Mouse (Mus musculus) liver, embryonic 11.5 days (tissue): Measurements from ENCODE around the gene Rest. TPM values are rescaled to one million over a fixed set of nuclear protein-coding genes. Genes with fewer than 3 reads are reported as not detected.

Experiments
- ATAC-seq: fragments of 200-750 bp; cut with Nextera tagmentation; replicated peaks from 2 replicates; pipeline ENCODE4 v1.8.0; 2017; ENCODE audit warnings: moderate number of reproducible peaks, mild to moderate bottlenecking, moderate TSS enrichment, moderate library complexity; ENCODE audit not compliant: low FRiP score
- DNase-seq: peaks from one replicate; pipeline ENCODE4 v3.0.0-alpha.2; 2017; ENCODE audit warnings: low spot score
- H3K27ac ChIP-seq: fragments of 300-500 bp; sonication (generic); 2 replicates; pipeline ENCODE4 v1.5.1; 2014; ENCODE audit warnings: mild to moderate bottlenecking, low read depth, low read length, control low read depth
- H3K27me3 ChIP-seq: fragments of 300-500 bp; sonication (generic); replicated peaks from 2 replicates; pipeline ENCODE4 v1.6.1; 2014; ENCODE audit warnings: low read length, mixed read lengths; ENCODE audit not compliant: control insufficient read depth, insufficient read depth
- H3K36me3 ChIP-seq: fragments of 300-500 bp; sonication (generic); 2 replicates; pipeline ENCODE4 v1.6.1; 2014; ENCODE audit warnings: mild to moderate bottlenecking, low read length, moderate library complexity, mixed read lengths; ENCODE audit not compliant: control insufficient read depth, insufficient read depth
- H3K4me1 ChIP-seq: fragments of 300-500 bp; sonication (generic); replicated peaks from 2 replicates; pipeline ENCODE4 v1.6.1; 2014; ENCODE audit warnings: low read length, mixed read lengths; ENCODE audit not compliant: control insufficient read depth, insufficient read depth
- H3K4me2 ChIP-seq: fragments of 300-500 bp; sonication (generic); 2 replicates; pipeline ENCODE4 v1.6.1; 2014; ENCODE audit warnings: mild to moderate bottlenecking, control low read depth, moderate library complexity
- H3K4me3 ChIP-seq: fragments of 300-500 bp; sonication (generic); 2 replicates; pipeline ENCODE4 v1.5.1; 2014; ENCODE audit warnings: low read depth, low read length, control low read depth
- H3K9ac ChIP-seq: fragments of 300-500 bp; sonication (generic); 2 replicates; pipeline ENCODE4 v1.6.1; 2014; ENCODE audit warnings: low read depth, low read length, control low read depth
- H3K9me3 ChIP-seq: fragments of 300-500 bp; sonication (generic); 2 replicates; pipeline ENCODE4 v1.6.1; 2016; ENCODE audit warnings: low read length, inconsistent platforms, mixed read lengths; ENCODE audit not compliant: control insufficient read depth
- WGBS: fragments of 180-500 bp; shearing (Covaris S2); extraction: QIAGEN DNeasy Blood & Tissue Kit; methylation state at CpG from one replicate; pipeline ENCODE4 v1.1.7; 2014; 5-methylcytosine and 5-hydroxymethylcytosine counted together
- polyA plus RNA-seq: library from polyadenylated mRNA; unstranded; fragments of >200 nt; fragmentation: Nextera tagmentation; extraction: Ambion mirVana; gene quantifications from 2 replicates; pipeline ENCODE4 v1.2.1, GENCODE M21; 2014

Rest gene
- polyA plus RNA-seq, 1 experiment from 2014 or later = 22.7 TPM

DNA sequence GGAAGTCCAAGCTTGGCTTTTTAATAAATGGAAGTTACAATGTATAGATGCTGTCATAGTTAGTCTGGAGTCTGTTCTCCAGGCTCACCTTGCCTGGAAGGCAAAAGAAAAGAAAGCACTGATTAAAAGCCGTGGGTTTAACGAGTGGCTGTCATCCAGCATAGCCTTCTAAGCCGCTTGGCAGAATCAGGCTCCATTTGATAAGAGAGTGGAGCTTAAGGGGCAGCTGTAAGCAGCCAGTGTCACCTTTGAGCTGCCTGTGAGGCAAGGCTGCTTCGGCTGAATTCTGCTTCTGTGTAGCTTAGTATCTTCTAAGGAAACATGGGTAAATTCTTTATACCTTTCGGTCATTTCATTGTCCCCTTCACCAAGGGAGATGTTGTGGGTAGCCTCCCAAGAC, 21.6 kb downstream of the Rest start:
- H3K27me3 ChIP-seq = no peaks in the 10 kb centered on the region
- 75% methylated on average over 5 of the region's 5 CpGs for WGBS
- no peak for ATAC-seq
- no peak for DNase-seq
- H3K4me1 ChIP-seq = no peaks in the 10 kb centered on the region
- H3K9me3 ChIP-seq = no peaks in the 10 kb centered on the region
- H3K4me3 ChIP-seq = no peak overlapping the region
- no peak overlapping the region for H3K4me2 ChIP-seq
- no peak overlapping the region for H3K27ac ChIP-seq
- H3K9ac ChIP-seq = no peak overlapping the region
- H3K36me3 ChIP-seq = peaks cover 31% of the 10 kb centered on the region

DNA sequence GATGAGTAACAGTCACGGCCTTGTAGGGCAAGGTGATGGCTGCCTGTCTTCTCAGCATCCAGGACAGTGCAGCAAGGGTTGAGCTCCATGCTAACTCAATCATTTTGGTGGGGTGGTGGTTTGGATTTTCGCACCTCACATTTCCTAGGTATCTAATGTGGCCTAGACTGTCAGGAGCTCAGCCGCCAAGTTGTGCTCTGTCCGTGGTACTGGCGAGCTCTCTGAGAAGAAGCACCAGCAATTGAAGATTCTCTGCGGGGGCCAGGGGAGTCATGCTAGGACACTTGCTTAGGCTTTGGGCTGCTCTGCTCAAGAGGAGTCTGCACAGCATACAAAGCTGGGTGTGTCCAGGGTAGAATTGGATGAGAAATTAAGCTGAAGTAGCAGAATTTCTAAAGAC, 22.6 kb downstream of the Rest start:
- peaks cover 28% of the 10 kb centered on the region; the same call in 1 of the 2 replicates for H3K36me3 ChIP-seq
- DNase-seq (no peak), ATAC-seq (no peak)
- no peaks in the 10 kb centered on the region for H3K27me3 ChIP-seq
- no peak overlapping the region for H3K9ac ChIP-seq
- no peak overlapping the region for H3K4me3 ChIP-seq
- H3K4me1 ChIP-seq = no peaks in the 10 kb centered on the region
- 86% methylated on average over 6 of the region's 6 CpGs for WGBS
- no peak overlapping the region for H3K4me2 ChIP-seq
- no peak overlapping the region for H3K27ac ChIP-seq
- H3K9me3 ChIP-seq = no peaks in the 10 kb centered on the region

DNA sequence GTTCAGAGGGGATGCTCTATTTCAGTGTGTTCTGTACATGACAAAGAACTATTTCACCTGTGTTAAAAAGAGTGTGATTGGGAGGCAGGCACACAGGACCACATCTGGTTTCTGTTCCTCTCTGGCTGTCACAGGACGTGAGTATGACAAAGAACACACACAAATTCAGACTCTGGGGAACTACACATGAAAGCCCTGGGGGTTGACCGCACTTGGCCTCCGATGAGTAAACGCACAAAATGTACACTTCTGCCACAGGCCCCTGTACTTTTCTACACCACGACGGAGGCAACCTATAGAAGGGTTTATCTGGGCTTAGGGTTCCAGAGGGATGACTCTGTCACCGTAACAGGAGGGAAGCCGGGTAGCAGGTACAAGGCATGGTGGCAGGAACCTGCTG, 24.4 kb downstream of the Rest start:
- Histone ChIP-seq H3K27ac (no peak overlapping the region), H3K4me3 (no peak overlapping the region), H3K9ac (no peak overlapping the region), H3K36me3 (peaks cover 35% of the 10 kb centered on the region), H3K27me3 (no peaks in the 10 kb centered on the region), H3K4me2 (no peak overlapping the region), H3K4me1 (no peaks in the 10 kb centered on the region), H3K9me3 (no peaks in the 10 kb centered on the region)
- ATAC-seq (no peak), DNase-seq (no peak)
- WGBS = 81% methylated on average over 8 of the region's 8 CpGs

DNA sequence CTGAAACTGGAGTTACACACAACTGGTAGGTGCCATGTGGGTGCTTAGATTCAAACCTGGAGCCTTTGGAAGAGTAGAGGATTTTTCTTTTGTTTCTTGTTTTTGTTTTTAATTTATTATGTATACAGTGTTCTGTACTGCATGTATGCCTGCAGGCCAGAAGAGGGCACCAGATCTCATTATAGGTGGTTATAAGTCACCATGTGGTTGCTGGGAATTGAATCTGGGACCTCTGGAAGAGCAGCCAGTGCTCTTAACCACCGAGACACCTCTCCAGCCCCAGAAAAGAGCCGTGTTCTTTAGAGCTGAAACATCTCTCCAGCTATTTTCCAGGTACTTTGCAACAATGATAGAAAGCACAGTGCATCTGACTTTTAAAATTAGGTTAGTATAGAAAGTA, 25.3 kb downstream of the Rest start:
- Histone ChIP-seq H3K9me3 (no peaks in the 10 kb centered on the region), H3K4me3 (no peak overlapping the region), H3K27ac (no peak overlapping the region), H3K4me1 (no peaks in the 10 kb centered on the region), H3K36me3 (peaks cover 40% of the 10 kb centered on the region), H3K27me3 (no peaks in the 10 kb centered on the region), H3K9ac (no peak overlapping the region), H3K4me2 (no peak overlapping the region)
- WGBS = 88% methylated on average over 2 of the region's 2 CpGs
- ATAC-seq (no peak), DNase-seq (no peak)

DNA sequence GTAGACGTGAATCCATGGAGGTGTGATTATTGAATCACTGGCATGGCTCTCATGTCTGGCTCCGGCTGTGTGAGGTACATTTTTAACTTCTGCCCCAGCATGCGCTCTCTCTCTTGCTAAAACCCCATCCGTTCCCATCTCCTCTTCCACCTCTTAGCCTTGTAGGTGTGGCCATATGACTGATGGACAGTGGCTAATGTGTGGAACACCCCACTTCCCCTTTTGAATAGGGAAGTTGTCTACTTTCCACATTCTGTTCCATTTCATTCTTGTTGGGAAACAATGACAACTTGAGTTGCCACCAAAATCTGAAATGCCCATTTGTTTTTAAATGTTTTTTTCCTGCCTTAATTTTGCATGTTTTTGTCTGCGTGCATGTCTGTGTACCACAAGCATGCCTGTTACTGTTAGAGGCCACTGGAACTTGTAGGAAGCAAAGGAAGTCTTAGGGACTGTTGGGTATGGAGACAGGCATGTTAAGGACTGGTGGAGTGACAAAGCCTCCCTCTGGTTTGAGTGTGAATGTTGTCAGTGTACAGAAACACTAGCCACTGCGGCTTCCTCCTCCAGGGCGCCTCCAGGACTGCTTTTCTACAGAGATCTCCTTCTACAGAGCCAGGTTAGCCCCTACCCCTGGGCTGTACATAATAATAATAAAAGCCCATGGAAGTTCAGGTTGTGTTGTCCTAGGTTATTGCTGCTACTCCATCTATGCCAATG, 27.7 kb downstream of the Rest start:
- Histone ChIP-seq H3K9ac (no peak overlapping the region), H3K36me3 (peaks cover 39% of the 10 kb centered on the region)

DNA sequence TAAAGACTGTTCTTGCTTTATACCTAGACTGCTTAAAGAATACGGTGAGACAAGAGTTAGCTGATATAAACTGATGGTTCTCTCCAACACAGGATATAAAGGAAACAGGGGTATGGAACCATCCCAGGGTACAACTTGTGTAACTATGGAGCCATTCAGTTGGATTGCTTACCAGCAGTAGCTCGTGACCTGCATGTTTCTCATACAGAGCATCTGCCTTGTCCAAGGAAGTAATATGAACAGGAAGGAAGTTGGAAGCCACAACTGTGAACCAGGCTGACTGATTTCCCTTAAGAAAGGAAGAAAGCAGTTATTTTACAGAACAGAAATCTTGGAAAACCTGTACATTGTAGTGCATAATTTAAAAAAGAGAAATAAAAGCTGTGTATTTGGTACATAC, 34.2 kb downstream of the Rest start:
- Histone ChIP-seq H3K9ac (no peak overlapping the region), H3K4me2 (no peak overlapping the region), H3K27ac (no peak overlapping the region), H3K4me1 (no peaks in the 10 kb centered on the region), H3K27me3 (no peaks in the 10 kb centered on the region), H3K4me3 (no peak overlapping the region), H3K9me3 (no peaks in the 10 kb centered on the region), H3K36me3 (peaks cover 26% of the 10 kb centered on the region)
- 82% methylated on average over 2 of the region's 2 CpGs for WGBS
- DNase-seq (no peak), ATAC-seq (no peak)

More for the DNA sequence above, 27.7 kb downstream of the Rest start:
- Histone ChIP-seq H3K27ac (no peak overlapping the region), H3K4me2 (no peak overlapping the region), H3K4me1 (no peaks in the 10 kb centered on the region), H3K27me3 (no peaks in the 10 kb centered on the region), H3K9me3 (no peaks in the 10 kb centered on the region), H3K4me3 (no peak overlapping the region)
- WGBS = 77% methylated on average over 7 of the region's 7 CpGs
- no peak for ATAC-seq
- DNase-seq = no peak

DNA sequence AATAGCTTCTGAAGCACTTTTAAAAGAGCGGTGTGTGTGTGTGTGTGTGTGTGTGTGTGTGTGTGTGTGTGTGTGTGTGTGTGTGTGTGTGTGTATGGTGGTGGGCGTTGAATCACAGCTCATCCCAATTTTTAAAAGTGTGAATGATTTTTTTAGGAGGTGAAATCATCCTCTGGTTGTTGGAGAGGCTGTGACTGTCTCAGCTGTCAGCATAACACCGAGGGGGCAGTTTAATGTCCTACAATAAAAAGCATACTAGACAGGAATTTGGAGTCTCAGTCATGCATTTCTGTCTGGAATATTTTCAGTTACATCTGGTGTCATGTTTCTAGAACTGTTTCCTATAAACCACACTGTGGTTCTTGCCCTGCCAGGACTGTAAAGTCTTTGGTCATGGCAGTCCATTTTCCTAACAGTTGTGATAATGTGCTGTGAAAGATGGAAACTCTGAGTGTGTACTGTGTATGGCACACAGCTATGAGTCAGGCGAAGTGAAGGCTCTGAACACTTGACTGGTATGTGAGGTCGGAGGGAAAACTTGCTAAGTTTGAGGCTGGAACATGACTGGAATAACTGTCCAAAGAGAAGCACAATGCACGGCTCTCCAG, 36.1 kb downstream of the Rest start:
- H3K4me3 ChIP-seq = no peak overlapping the region
- H3K27ac ChIP-seq = no peak overlapping the region
- WGBS = 88% methylated on average over 6 of the region's 6 CpGs
- DNase-seq (no peak), ATAC-seq (no peak)
- H3K9ac ChIP-seq = no peak overlapping the region
- H3K4me2 ChIP-seq = no peak overlapping the region
- no peaks in the 10 kb centered on the region for H3K27me3 ChIP-seq
- peaks cover 24% of the 10 kb centered on the region for H3K36me3 ChIP-seq
- H3K4me1 ChIP-seq = no peaks in the 10 kb centered on the region
- H3K9me3 ChIP-seq = no peaks in the 10 kb centered on the region

DNA sequence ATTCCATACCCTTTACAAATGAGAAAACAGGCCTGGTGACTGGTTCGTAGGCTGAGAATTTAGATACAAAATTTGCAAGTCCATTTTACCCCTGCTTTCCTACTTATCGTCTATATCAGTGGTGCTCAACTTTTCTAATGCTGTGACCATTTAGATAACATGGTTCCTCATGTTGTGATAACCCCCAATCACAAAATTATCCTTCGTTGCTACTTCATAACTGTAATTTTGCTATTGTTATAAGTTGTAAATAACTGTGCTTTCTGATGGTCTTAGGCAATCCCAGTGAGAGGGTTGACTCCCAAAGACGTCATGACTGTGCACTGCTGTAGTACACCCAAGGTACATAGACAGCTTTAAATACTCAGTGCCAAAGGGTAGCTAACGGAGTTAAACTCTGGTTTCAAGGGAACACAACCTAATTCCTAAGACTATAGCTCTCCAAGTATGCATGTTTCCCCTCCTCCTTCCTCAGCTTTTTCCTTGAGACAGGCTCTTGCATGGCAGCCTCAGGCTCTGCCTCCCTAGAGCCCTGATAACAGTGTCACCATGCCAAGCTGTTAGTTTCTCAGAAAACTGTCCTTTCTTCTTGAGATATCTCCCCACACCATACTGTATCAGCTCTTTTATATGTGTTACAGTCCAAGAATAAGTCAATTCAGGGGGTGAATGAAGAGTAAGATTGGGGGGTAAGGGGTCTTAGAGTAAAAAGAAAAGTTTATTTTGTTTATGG, 42.7 kb downstream of the Rest start:
- Histone ChIP-seq H3K27ac (no peak overlapping the region), H3K27me3 (no peaks in the 10 kb centered on the region), H3K4me1 (peaks cover 13% of the 10 kb centered on the region), H3K9me3 (no peaks in the 10 kb centered on the region), H3K9ac (no peak overlapping the region; the same call in 1 of the 2 replicates), H3K36me3 (peaks cover 14% of the 10 kb centered on the region; the same call in 1 of the 2 replicates), H3K4me2 (peak overlapping the region; percentile 98), H3K4me3 (peak overlapping the region; percentile 96)
- WGBS = 66% methylated on average over 5 of the region's 5 CpGs
- no peak for ATAC-seq
- no peak for DNase-seq
